Mouse (Mus musculus) myocyte (in vitro differentiated cells): ENCODE data around the gene Slc25a10. TPM values are rescaled to one million over a fixed set of nuclear protein-coding genes. Genes with fewer than 3 reads are reported as not detected.
A peak's percentile ranks its signal among the peaks of the same experiment; 100 is the strongest.
"Not testable (repeated sequence)": the region's sequence is repeated elsewhere in the genome, so short reads cannot be mapped to it uniquely, and the experiment has no call there.

Source experiments
- H3K27me3 ChIP-seq: one replicate; pipeline ENCODE4 v1.6.1; 2011; ENCODE audit not compliant: control insufficient read depth, insufficient read depth, insufficient read length
- H3K36me3 ChIP-seq: one replicate; pipeline ENCODE4 v1.6.1; 2011; ENCODE audit not compliant: control insufficient read depth, insufficient read depth
- H3K4me2 ChIP-seq: one replicate; pipeline ENCODE4 v1.6.1; 2011; ENCODE audit warnings: low read depth, control low read depth
- H3K4me3 ChIP-seq: one replicate; pipeline ENCODE4 v1.5.1; 2011; ENCODE audit warnings: mild to moderate bottlenecking, control low read depth, moderate library complexity
- H3K79me2 ChIP-seq: one replicate; pipeline ENCODE4 v1.6.1; 2011; ENCODE audit not compliant: control insufficient read depth, insufficient read depth
- H3ac ChIP-seq: one replicate; pipeline ENCODE4 v1.6.1; 2011; ENCODE audit not compliant: control insufficient read depth, insufficient read length
- CEBPB ChIP-seq: IDR thresholded peaks from 2 replicates; pipeline ENCODE4 v1.6.1; 2011; ENCODE audit warnings: mild to moderate bottlenecking, moderate library complexity; ENCODE audit not compliant: poor library complexity, insufficient read depth, severe bottlenecking
- E2F4 ChIP-seq: IDR thresholded peaks from one replicate; pipeline ENCODE4 v1.6.1; 2011; ENCODE audit warnings: mild to moderate bottlenecking, control low read depth, moderate library complexity; ENCODE audit not compliant: insufficient read depth
- MAX ChIP-seq: IDR thresholded peaks from one replicate; pipeline ENCODE4 v1.6.1; 2011; ENCODE audit warnings: low read depth, mild to moderate bottlenecking, control low read depth
- MYOD1 ChIP-seq, 3 experiments: IDR thresholded peaks; one replicate each; pipeline ENCODE4 v1.6.1; 2011; ENCODE audit warnings: control low read depth in 2 of 3, low read depth in 2 of 3, mild to moderate bottlenecking in 2 of 3, moderate library complexity in 1 of 3; ENCODE audit not compliant: insufficient read length in 2 of 3, control insufficient read depth in 1 of 3
- MYOG ChIP-seq, 3 experiments: IDR thresholded peaks; one replicate each; pipeline ENCODE4 v1.6.1; 2011; ENCODE audit warnings: control low read depth in 2 of 3, low read depth in 2 of 3, mild to moderate bottlenecking in 2 of 3; ENCODE audit not compliant: insufficient read length in 2 of 3, control insufficient read depth in 1 of 3, insufficient read depth in 1 of 3
- POLR2A ChIP-seq: IDR thresholded peaks from one replicate; pipeline ENCODE4 v1.6.1; 2011; ENCODE audit warnings: low read depth, mild to moderate bottlenecking, control low read depth, moderate library complexity; ENCODE audit not compliant: insufficient read length
- POLR2AphosphoS2 ChIP-seq: IDR thresholded peaks from one replicate; pipeline ENCODE4 v1.6.1; 2011; ENCODE audit warnings: low read depth, control low read depth; ENCODE audit not compliant: insufficient read length
- REST ChIP-seq: IDR thresholded peaks from one replicate; pipeline ENCODE4 v1.6.1; 2011; ENCODE audit warnings: mild to moderate bottlenecking, control low read depth, moderate library complexity; ENCODE audit not compliant: insufficient read depth, insufficient read length
- SRF ChIP-seq: IDR thresholded peaks from one replicate; pipeline ENCODE4 v1.6.1; 2011; ENCODE audit warnings: low read depth; ENCODE audit not compliant: control insufficient read depth, insufficient read length
- TCF12 ChIP-seq: IDR thresholded peaks from one replicate; pipeline ENCODE4 v1.6.1; 2011; ENCODE audit warnings: mild to moderate bottlenecking, control low read depth; ENCODE audit not compliant: poor library complexity, insufficient read depth, severe bottlenecking
- TCF3 ChIP-seq: IDR thresholded peaks from one replicate; pipeline ENCODE4 v1.6.1; 2011; ENCODE audit warnings: low read depth, control low read depth; ENCODE audit not compliant: insufficient read length
- USF1 ChIP-seq: IDR thresholded peaks from one replicate; pipeline ENCODE4 v1.6.1; 2011; ENCODE audit warnings: low read depth, mild to moderate bottlenecking, control low read depth, moderate library complexity
- polyA plus RNA-seq: library from polyadenylated mRNA; unstranded; fragments of >200 nt; fragmentation: generic; extraction: Trizol; gene quantifications from one replicate; pipeline ENCODE4 v1.2.1, GENCODE M21; 2012; ENCODE audit warnings: missing spikeins

Gene Slc25a10
- polyA plus RNA-seq, 1 experiment = 43.8 TPM

DNA sequence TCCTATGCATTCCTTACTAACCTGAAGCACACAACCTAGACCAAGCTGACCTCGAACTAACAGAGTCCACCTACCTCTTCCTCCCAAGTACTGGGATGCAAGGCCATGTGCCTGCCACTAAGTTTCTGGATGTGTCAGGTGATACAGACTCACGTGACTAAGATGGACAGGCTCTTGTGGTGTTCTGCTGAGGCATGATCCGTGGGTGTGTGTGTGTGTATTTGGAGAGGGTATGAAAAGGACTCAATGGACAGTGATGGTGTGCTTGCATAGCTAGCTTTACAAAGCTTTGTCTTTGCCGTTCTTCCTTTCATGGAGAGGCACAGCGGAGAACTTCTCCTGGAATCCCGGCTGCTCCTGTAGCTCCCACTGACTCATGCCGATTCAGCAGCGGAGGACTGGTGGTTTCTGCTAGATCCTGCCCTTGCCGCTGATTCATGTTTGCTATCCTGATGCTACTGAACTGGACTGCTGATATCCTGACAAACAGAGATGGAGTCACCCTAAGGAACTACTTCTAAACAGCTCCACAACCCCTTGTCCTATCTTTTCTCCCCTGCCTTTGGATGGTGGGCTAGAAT lies 16.7 kb downstream of the Slc25a10 start:
- no peaks in the 10 kb centered on the region for H3K79me2 ChIP-seq
- H3K36me3 ChIP-seq = no peaks in the 10 kb centered on the region
- no peaks in the 10 kb centered on the region for H3K27me3 ChIP-seq
- TF ChIP-seq MAX (no peak), MYOD1 (IDR thresholded peaks at IDR 0.05; ENCODE audit: control insufficient read depth in 1 of 3, insufficient read length in 2 of 3, low read depth in 2 of 3) (peak in 1 of 3 experiments; percentile 34), USF1 (peak; percentile 74)
- H3ac ChIP-seq = no peak overlapping the region
- peak overlapping the region; percentile 52 for H3K4me2 ChIP-seq
- H3K4me3 ChIP-seq = no peak overlapping the region

GRCm38 (mm10) chr11:120509940-120510339 lies 18.3 kb downstream of the Slc25a10 start:
- Histone ChIP-seq H3ac (no peak overlapping the region), H3K27me3 (no peaks in the 10 kb centered on the region), H3K4me3 (no peak overlapping the region), H3K36me3 (no peaks in the 10 kb centered on the region), H3K79me2 (no peaks in the 10 kb centered on the region), H3K4me2 (peak overlapping the region; percentile 80)
- TF ChIP-seq TCF3 (no peak), POLR2A (no peak), MYOG (IDR thresholded peaks at IDR 0.05; ENCODE audit: control insufficient read depth in 1 of 3, insufficient read depth in 1 of 3, insufficient read length in 2 of 3, low read depth in 2 of 3) (no peak), E2F4 (no peak)

DNA sequence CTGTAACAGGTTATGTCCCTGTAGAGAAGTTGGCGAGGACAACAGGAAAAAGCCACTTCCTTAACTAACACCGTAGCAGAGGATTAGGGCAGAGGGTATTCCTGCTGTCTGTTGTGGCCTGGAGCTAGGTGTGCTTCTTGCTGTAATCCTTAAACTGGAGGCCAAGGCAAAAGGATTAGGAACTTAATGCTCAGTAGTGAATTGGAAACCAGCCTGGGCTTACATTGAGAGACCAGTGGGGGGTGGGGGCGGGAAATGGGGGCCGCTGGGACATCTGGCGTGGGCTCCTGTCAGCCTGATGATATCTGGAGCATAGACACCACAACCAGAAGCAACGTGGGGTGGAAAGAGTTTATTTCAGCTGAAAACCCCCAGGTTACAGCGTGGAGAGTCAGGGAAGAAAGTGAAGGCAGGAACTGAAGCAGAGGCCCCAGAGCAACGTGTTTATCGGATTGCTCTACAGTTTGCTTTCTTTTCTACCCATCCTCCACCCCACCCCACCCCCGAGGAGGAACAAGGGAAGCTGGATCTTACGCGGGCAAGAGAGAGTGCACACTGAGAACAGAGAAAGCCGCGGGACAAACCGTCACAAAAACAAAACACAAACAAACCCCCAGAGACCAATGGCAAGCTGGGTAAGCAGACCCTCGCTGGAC lies 18.9 kb downstream of the Slc25a10 start:
- H3ac ChIP-seq = no peak overlapping the region
- no peak overlapping the region for H3K4me3 ChIP-seq
- no peaks in the 10 kb centered on the region for H3K79me2 ChIP-seq
- no peaks in the 10 kb centered on the region for H3K27me3 ChIP-seq
- peak overlapping the region; percentile 80 for H3K4me2 ChIP-seq
- no peaks in the 10 kb centered on the region for H3K36me3 ChIP-seq
- no peak for TF ChIP-seq REST
- no peak for TF ChIP-seq MYOD1 (IDR thresholded peaks at IDR 0.05; ENCODE audit: control insufficient read depth in 1 of 3, insufficient read length in 2 of 3, low read depth in 2 of 3)
- no peak for TF ChIP-seq POLR2AphosphoS2
- no peak for TF ChIP-seq MAX
- no peak for TF ChIP-seq POLR2A
- no peak for TF ChIP-seq E2F4
- no peak for TF ChIP-seq USF1
- TF ChIP-seq CEBPB = no peak
- TF ChIP-seq SRF = no peak
- no peak for TF ChIP-seq TCF3
- TF ChIP-seq TCF12 = no peak
- no peak for TF ChIP-seq MYOG (IDR thresholded peaks at IDR 0.05; ENCODE audit: control insufficient read depth in 1 of 3, insufficient read depth in 1 of 3, insufficient read length in 2 of 3, low read depth in 2 of 3)

GRCm38 (mm10) chr11:120512790-120513453 lies 21.3 kb downstream of the Slc25a10 start:
- Histone ChIP-seq H3K27me3 (no peaks in the 10 kb centered on the region), H3ac (no peak overlapping the region), H3K4me2 (peak overlapping the region; percentile 16), H3K36me3 (no peaks in the 10 kb centered on the region), H3K79me2 (no peaks in the 10 kb centered on the region), H3K4me3 (no peak overlapping the region)
- TF ChIP-seq MYOD1 (IDR thresholded peaks at IDR 0.05; ENCODE audit: control insufficient read depth in 1 of 3, insufficient read length in 2 of 3, low read depth in 2 of 3) (peak in 1 of 3 experiments; percentile 55), E2F4 (no peak), MYOG (IDR thresholded peaks at IDR 0.05; ENCODE audit: control insufficient read depth in 1 of 3, insufficient read depth in 1 of 3, insufficient read length in 2 of 3, low read depth in 2 of 3) (peak in 1 of 3 experiments; percentile 8)

GRCm38 (mm10) chr11:120514262-120514661 lies 22.6 kb downstream of the Slc25a10 start:
- H3K36me3 ChIP-seq, H3K27me3 ChIP-seq, H3K4me2 ChIP-seq, H3K4me3 ChIP-seq, H3K79me2 ChIP-seq, H3ac ChIP-seq: not testable (repeated sequence)
